Mouse (Mus musculus) kidney, postnatal 36 days (tissue): ENCODE results near the gene Slc39a10.

Experiments
- DNase-seq, 2 experiments: peaks; one replicate each; pipeline ENCODE4 v3.0.0; 2021 to 2022; ENCODE audit warnings: mixed read lengths in 2 of 2

The Slc39a10 gene

GRCm38 (mm10) chr1:46892752-46893151, at the start of gene Slc39a10:
TSS of gene Slc39a10 (minus strand) at chr1:46892852.
- DNase-seq, result no peak

- DNase-seq, result no peak
Measured at GRCm38 (mm10) chr1:46939295-46939694, 46.6 kb upstream of the Slc39a10 start.

GRCm38 (mm10) chr1:46937641-46938040, 45.0 kb upstream of the Slc39a10 start:
- no peak for DNase-seq

- no peak for DNase-seq
Measured at GRCm38 (mm10) chr1:46927104-46927503, 34.5 kb upstream of the Slc39a10 start.

GRCm38 (mm10) chr1:46926239-46926638, 33.6 kb upstream of the Slc39a10 start:
- DNase-seq, result no peak

GRCm38 (mm10) chr1:46924992-46925391, 32.3 kb upstream of the Slc39a10 start:
- DNase-seq, result no peak

GRCm38 (mm10) chr1:46922904-46923303, 30.3 kb upstream of the Slc39a10 start:
- DNase-seq, result no peak

GRCm38 (mm10) chr1:46921630-46922029, 29.0 kb upstream of the Slc39a10 start:
- no peak for DNase-seq

GRCm38 (mm10) chr1:46916237-46916636, 23.6 kb upstream of the Slc39a10 start:
- no peak for DNase-seq

GRCm38 (mm10) chr1:46914349-46914748, 21.7 kb upstream of the Slc39a10 start:
- DNase-seq, result no peak

- DNase-seq, result no peak
Measured at GRCm38 (mm10) chr1:46912506-46913156, 20.0 kb upstream of the Slc39a10 start.

- DNase-seq, result no peak
Measured at GRCm38 (mm10) chr1:46910154-46910553, 17.5 kb upstream of the Slc39a10 start.

- no peak for DNase-seq
Measured at GRCm38 (mm10) chr1:46905706-46906105, 13.1 kb upstream of the Slc39a10 start.

- DNase-seq, result no peak
Measured at GRCm38 (mm10) chr1:46902102-46902683, 9.5 kb upstream of the Slc39a10 start.

- no peak for DNase-seq
Measured at GRCm38 (mm10) chr1:46894281-46894842, 1.7 kb upstream of the Slc39a10 start.

- DNase-seq, result no peak
Measured at GRCm38 (mm10) chr1:46888726-46889125, 3.9 kb downstream of the Slc39a10 start.

GRCm38 (mm10) chr1:46888324-46888723, 4.3 kb downstream of the Slc39a10 start:
- DNase-seq, result no peak

GRCm38 (mm10) chr1:46887908-46888307, 4.7 kb downstream of the Slc39a10 start:
- DNase-seq, result no peak

- DNase-seq, result no peak
Measured at GRCm38 (mm10) chr1:46886091-46886490, 6.6 kb downstream of the Slc39a10 start.

- peak; percentile 19 to 29 for DNase-seq
Measured at GRCm38 (mm10) chr1:46885231-46885630, 7.4 kb downstream of the Slc39a10 start.

- DNase-seq, result no peak
Measured at GRCm38 (mm10) chr1:46879951-46880350, 12.7 kb downstream of the Slc39a10 start.

- no peak for DNase-seq
Measured at GRCm38 (mm10) chr1:46873770-46874169, 18.9 kb downstream of the Slc39a10 start.

- DNase-seq, result no peak
Measured at GRCm38 (mm10) chr1:46869788-46870187, 22.9 kb downstream of the Slc39a10 start.

GRCm38 (mm10) chr1:46864175-46864885, 28.3 kb downstream of the Slc39a10 start:
- DNase-seq, result peak; percentile 72 to 78
